Mouse (Mus musculus) forebrain, embryonic 11.5 days (tissue): ENCODE measurements around the gene Runx1. TPM values are rescaled to one million over a fixed set of nuclear protein-coding genes. Genes with fewer than 3 reads are reported as not detected.
A peak's percentile ranks its signal among the peaks of the same experiment; 100 is the strongest.

Experiments used
- ATAC-seq: fragments of 200-750 bp; cut with Nextera tagmentation; replicated peaks from 2 replicates; pipeline ENCODE4 v1.8.0; 2017; ENCODE audit warnings: moderate TSS enrichment; ENCODE audit not compliant: low FRiP score
- DNase-seq: peaks from one replicate; pipeline ENCODE4 v3.0.0-alpha.2; 2017; ENCODE audit warnings: low spot score
- H3K27ac ChIP-seq: fragments of 300-500 bp; sonication (generic); 2 replicates; pipeline ENCODE4 v1.5.1; 2014; ENCODE audit warnings: low read depth, low read length
- H3K27me3 ChIP-seq: fragments of 300-500 bp; sonication (generic); 2 replicates; pipeline ENCODE4 v1.6.1; 2014; ENCODE audit warnings: mild to moderate bottlenecking, low read length, mixed read lengths; ENCODE audit not compliant: control insufficient read depth, insufficient read depth
- H3K36me3 ChIP-seq: fragments of 300-500 bp; sonication (generic); 2 replicates; pipeline ENCODE4 v1.6.1; 2014; ENCODE audit warnings: mild to moderate bottlenecking, low read length, moderate library complexity, mixed read lengths; ENCODE audit not compliant: control insufficient read depth, insufficient read depth
- H3K4me1 ChIP-seq: fragments of 300-500 bp; sonication (generic); replicated peaks from 2 replicates; pipeline ENCODE4 v1.6.1; 2014; ENCODE audit warnings: low read length, mixed read lengths; ENCODE audit not compliant: control insufficient read depth, insufficient read depth
- H3K4me2 ChIP-seq: fragments of 300-500 bp; sonication (generic); 2 replicates; pipeline ENCODE4 v1.6.1; 2014; ENCODE audit warnings: low read depth, mild to moderate bottlenecking, low read length, moderate library complexity, mixed read lengths; ENCODE audit not compliant: severe bottlenecking
- H3K4me3 ChIP-seq: fragments of 300-500 bp; sonication (generic); 2 replicates; pipeline ENCODE4 v1.5.1; 2014; ENCODE audit warnings: low read depth, low read length
- H3K9ac ChIP-seq: fragments of 300-500 bp; sonication (generic); 2 replicates; pipeline ENCODE4 v1.6.1; 2014; ENCODE audit warnings: low read length
- H3K9me3 ChIP-seq: fragments of 300-500 bp; sonication (generic); 2 replicates; pipeline ENCODE4 v1.6.1; 2016; ENCODE audit warnings: low read length, mixed read lengths; ENCODE audit not compliant: control insufficient read depth
- WGBS: fragments of 180-500 bp; shearing (Covaris S2); extraction: QIAGEN DNeasy Blood & Tissue Kit; methylation state at CpG from one replicate; pipeline ENCODE4 v1.1.7; 2014; 5-methylcytosine and 5-hydroxymethylcytosine counted together
- polyA plus RNA-seq: library from polyadenylated mRNA; unstranded; fragments of >200 nt; fragmentation: Nextera tagmentation; extraction: Ambion mirVana; gene quantifications from 2 replicates; pipeline ENCODE4 v1.2.1, GENCODE M21; 2014

Runx1 gene
- polyA plus RNA-seq, 1 experiment from 2014 or later: 2.2 TPM

DNA sequence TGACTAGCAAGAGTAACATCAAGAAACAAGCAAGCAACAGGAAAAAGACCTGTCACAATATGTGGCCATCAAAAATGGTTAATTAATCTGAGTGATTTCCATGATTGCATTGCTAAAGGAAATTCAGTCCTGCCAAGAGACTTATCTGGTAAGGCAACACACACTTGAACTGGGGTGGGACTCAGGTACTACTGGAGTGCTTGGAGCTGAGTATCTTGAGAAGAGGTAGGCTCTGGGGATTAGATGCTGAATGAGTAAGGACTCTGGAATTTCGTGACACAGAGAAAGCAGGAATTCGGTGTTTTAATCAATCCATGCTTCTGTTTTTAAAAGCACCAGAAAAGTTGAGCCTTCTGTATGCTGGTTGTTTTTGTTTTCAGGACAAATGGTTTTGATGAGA, 209.1 kb downstream of the Runx1 start:
- Histone ChIP-seq H3K4me3 (no peak overlapping the region), H3K9me3 (peaks cover 4% of the 10 kb centered on the region; the same call in 1 of the 2 replicates), H3K27ac (no peak overlapping the region), H3K4me1 (0 out of 2 replicates have a peak, but pooled peaks cover 2% of the 10 kb centered on the region), H3K36me3 (no peaks in the 10 kb centered on the region), H3K9ac (no peak overlapping the region), H3K4me2 (no peak overlapping the region), H3K27me3 (peaks cover 12% of the 10 kb centered on the region)
- 93% methylated on average over 2 of the region's 2 CpGs for WGBS
- ATAC-seq (no peak), DNase-seq (no peak)

DNA sequence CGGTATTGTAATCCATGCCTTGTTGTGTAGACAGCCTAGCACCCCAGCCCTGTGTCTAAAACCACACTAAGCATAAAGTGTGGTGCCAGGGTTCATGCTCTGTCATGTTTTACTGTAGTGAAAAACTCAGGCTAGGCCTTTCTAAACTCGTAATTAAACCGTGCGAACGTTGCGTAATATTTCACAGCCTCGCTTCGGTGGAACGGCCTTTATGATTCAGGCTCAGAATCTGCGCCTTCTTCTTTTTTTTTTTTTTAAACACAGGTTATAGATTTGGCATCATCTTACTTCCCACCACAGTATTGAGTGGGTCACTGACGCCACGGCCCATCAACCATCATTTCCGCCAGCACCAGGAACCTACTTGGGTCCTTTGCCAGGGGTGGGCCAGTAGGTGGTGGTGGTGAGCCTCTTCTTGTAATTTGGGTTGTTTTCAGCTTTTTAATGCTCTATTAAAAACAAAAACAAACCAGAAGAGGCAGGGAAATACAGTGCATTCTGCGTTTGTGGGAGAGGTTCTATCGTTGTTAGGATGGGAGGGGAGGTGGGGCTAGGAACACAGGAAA, 210.6 kb downstream of the Runx1 start:
- no peak for DNase-seq
- Histone ChIP-seq H3K4me1 (peaks cover 5% of the 10 kb centered on the region; the same call in 1 of the 2 replicates), H3K27ac (no peak overlapping the region), H3K36me3 (no peaks in the 10 kb centered on the region), H3K9me3 (peaks cover 4% of the 10 kb centered on the region; the same call in 1 of the 2 replicates), H3K4me3 (no peak overlapping the region), H3K9ac (no peak overlapping the region), H3K4me2 (no peak overlapping the region), H3K27me3 (peaks cover 27% of the 10 kb centered on the region)
- ATAC-seq: no peak
- 93% methylated on average over 15 of the region's 15 CpGs for WGBS

DNA sequence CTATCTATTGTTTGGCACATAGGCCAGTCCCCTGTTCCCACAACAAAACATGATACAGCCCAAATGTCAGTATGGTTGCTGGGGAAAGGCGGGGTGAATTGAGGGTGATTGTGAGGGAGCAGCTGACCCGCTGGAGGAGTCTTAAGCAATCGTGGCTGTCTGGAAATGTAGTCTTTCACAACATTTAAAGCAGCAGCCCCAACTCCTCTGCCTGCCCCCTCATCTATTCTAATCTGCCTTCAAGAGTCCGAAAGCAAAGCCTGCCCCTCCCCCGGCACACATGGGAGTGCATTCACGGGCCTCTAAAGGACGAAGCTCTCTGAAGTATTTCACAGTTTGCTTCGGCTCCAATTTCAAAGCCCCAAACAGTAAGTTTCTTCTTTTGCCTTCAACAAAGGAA, 213.4 kb downstream of the Runx1 start:
- H3K9me3 ChIP-seq: peaks cover 2% of the 10 kb centered on the region; the same call in 1 of the 2 replicates
- H3K4me2 ChIP-seq: no peak overlapping the region
- no peaks in the 10 kb centered on the region for H3K36me3 ChIP-seq
- peaks cover 36% of the 10 kb centered on the region for H3K27me3 ChIP-seq
- H3K27ac ChIP-seq: no peak overlapping the region
- H3K9ac ChIP-seq: no peak overlapping the region
- no peak for DNase-seq
- H3K4me1 ChIP-seq: peaks cover 19% of the 10 kb centered on the region; the same call in 1 of the 2 replicates
- no peak for ATAC-seq
- 34% methylated on average over 8 of the region's 8 CpGs for WGBS
- H3K4me3 ChIP-seq: no peak overlapping the region

DNA sequence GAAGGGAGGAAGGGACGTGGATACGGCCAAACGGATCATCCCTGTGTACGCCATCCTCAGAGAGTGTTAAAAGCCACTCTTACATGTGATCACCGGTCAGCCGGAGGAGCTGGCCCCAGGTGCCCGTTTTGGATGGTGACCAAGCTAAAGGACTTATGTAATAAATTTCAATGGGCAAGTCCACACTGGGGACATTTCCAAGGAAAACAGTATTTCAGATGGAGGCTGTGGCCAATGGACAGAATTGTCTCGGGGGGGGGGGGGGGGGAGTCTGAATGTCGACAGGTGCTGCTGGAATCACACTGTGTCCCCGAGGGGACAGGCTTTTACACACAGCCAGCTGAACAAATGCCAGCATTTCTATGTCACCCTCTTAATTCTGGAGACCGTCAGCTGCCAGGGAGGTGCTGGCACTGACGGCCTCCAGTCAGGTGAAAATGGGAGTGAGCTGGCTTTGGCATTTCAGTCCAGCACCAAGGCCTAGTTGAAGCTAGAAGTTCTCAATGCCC, 214.3 kb downstream of the Runx1 start:
- H3K27ac ChIP-seq: no peak overlapping the region
- H3K9ac ChIP-seq: no peak overlapping the region
- H3K4me1 ChIP-seq: peaks cover 19% of the 10 kb centered on the region; the same call in 1 of the 2 replicates
- peaks cover 43% of the 10 kb centered on the region for H3K27me3 ChIP-seq
- H3K36me3 ChIP-seq: no peaks in the 10 kb centered on the region
- no peaks in the 10 kb centered on the region for H3K9me3 ChIP-seq
- DNase-seq (no peak), ATAC-seq (no peak)
- H3K4me2 ChIP-seq: no peak overlapping the region
- 88% methylated on average over 11 of the region's 12 CpGs for WGBS
- H3K4me3 ChIP-seq: no peak overlapping the region

DNA sequence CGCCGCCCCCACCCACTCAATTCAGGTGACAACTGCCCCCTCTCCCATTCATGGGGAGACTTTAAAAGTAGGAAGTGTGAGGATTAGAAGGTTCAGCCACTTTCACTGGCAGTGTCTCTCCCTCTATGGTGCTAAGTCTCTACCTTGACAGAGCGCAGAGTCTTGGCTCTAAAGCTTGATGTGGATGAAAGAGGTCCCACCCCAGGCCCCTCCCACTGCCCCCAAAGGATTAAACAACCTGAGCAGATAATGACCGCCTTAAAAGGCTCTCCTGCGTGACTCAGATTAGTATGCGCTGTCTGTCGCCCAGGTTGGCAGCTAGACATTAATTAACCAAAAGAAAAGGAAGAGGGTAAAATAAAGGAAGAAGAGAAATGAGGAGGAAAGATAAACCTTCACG, 215.5 kb downstream of the Runx1 start:
- Histone ChIP-seq H3K27ac (no peak overlapping the region), H3K4me2 (no peak overlapping the region), H3K36me3 (no peaks in the 10 kb centered on the region), H3K9me3 (no peaks in the 10 kb centered on the region), H3K4me1 (peaks cover 19% of the 10 kb centered on the region; the same call in 1 of the 2 replicates), H3K4me3 (no peak overlapping the region), H3K27me3 (peaks cover 56% of the 10 kb centered on the region), H3K9ac (no peak overlapping the region)
- no peak for DNase-seq
- ATAC-seq: no peak
- 14% methylated on average over 8 of the region's 8 CpGs for WGBS

DNA sequence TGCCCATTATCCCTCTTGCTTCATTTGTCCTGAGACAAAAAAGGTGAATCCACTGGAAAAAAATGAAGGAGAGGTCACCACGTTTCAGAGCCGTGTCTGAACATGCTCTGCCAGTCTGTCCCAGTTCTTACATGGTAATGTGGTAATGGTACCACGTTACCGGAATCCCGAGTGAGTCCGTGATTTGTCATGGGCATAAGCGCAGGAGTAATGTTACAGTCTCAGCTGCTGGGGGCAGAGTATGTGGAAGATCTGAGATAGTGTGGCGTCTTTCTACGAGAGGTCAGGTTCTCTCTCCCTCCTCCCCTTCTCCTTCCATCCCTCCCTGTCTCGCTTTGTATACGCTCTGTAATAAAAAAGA, 216.3 kb downstream of the Runx1 start:
- 56% methylated on average over 11 of the region's 11 CpGs for WGBS
- Histone ChIP-seq H3K27ac (no peak overlapping the region), H3K36me3 (no peaks in the 10 kb centered on the region), H3K4me3 (no peak overlapping the region), H3K9ac (no peak overlapping the region), H3K9me3 (no peaks in the 10 kb centered on the region), H3K4me1 (peaks cover 19% of the 10 kb centered on the region; the same call in 1 of the 2 replicates), H3K4me2 (no peak overlapping the region), H3K27me3 (peaks cover 59% of the 10 kb centered on the region)
- no peak for ATAC-seq
- DNase-seq: no peak

DNA sequence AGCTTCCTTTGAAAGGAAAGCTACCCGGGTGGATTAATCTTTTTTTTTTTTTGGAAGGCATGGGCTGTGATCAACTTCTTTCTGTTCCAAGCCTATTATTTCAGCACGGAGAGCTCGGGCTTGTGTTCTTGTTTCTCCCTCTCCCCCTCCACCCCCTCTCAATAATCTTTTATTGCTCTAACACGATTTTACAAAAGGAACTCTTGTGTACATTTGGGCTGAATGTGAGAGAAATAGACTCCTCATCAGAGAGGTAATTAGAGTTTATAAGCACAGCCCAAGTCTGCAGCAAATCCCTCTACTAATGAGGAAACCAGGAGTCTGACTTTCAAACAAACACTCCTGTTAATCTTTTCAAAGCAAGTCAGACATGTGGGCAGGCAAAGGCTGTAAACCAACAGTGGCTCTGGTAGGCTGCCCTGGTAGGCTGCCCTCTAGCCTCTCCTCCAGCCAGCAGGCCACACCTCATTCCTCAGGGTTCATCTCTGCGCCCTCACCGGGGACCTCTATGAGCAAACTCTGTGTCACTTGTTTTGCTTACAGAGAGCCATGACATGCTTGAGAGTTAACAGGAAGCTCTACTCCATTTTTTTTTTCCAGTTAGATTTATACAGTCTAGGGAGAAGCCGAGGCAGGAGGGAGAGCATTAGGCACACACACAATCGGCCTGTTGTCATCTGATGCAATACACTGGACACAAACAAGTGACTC, 216.8 kb downstream of the Runx1 start:
- H3K9me3 ChIP-seq: no peaks in the 10 kb centered on the region
- H3K27me3 ChIP-seq: peaks cover 65% of the 10 kb centered on the region
- DNase-seq (peak; percentile 75), ATAC-seq (peak; percentile 54)
- WGBS: 14% methylated on average over 8 of the region's 8 CpGs
- peak overlapping the region; percentile 41; the same call in 1 of the 2 replicates for H3K27ac ChIP-seq
- peak overlapping the region; percentile 36; the same call in 1 of the 2 replicates for H3K4me2 ChIP-seq
- H3K4me1 ChIP-seq: peaks cover 19% of the 10 kb centered on the region; the same call in 1 of the 2 replicates
- no peak overlapping the region for H3K4me3 ChIP-seq
- H3K9ac ChIP-seq: no peak overlapping the region
- H3K36me3 ChIP-seq: no peaks in the 10 kb centered on the region

DNA sequence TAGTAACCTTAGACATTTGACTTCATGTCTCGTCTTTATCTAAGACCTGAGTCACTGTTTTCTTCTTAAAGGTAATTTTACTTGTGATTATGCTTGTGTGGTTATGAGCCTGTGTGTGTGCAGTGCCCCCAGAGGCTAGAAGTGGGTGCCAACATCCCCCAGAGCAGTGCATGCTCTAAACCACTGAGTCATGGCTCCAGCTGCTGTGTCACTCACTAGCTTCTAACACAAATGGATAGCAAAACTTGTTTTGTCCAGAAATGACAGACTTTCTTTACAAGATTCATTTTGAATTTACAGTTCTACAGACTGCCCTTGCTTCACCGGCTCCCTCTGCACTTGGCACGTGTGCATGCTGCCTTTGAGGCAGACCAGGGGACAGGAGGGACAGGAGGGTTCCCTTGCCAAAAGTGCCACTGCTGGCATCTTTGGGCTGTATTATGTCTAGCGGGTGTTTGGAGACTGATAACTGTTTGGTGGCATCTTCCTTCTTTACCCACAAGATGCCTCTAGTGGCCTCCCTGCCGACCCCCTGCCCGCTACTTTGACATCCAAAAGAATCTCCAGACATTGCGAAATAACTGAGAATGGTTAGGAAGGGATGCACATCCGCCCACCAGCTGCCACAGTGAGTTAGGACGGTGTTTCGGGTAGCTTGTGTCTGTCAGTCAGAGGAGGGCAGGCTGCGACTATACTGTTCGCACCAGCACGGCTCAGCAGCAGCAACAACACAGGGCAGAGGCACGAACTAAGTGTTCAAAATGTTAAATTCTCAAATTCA, 217.6 kb downstream of the Runx1 start:
- Histone ChIP-seq H3K27me3 (peaks cover 66% of the 10 kb centered on the region), H3K4me1 (peaks cover 19% of the 10 kb centered on the region; the same call in 1 of the 2 replicates), H3K9ac (no peak overlapping the region), H3K27ac (peak overlapping the region; percentile 41; the same call in 1 of the 2 replicates), H3K9me3 (no peaks in the 10 kb centered on the region), H3K4me2 (peak overlapping the region; percentile 36), H3K4me3 (no peak overlapping the region), H3K36me3 (no peaks in the 10 kb centered on the region)
- ATAC-seq: 0 out of 2 replicates have a peak, but pooled peaks have one; percentile 22
- WGBS: 30% methylated on average over 14 of the region's 14 CpGs
- DNase-seq: peak; percentile 54
